Mouse (Mus musculus) liver, adult 2 months (tissue): ENCODE results near the gene Plekhb2.

Source experiments
- CTCF ChIP-seq: fragments of 200-500 bp; IDR thresholded peaks from 2 replicates; pipeline ENCODE4 v1.5.1; 2011; ENCODE audit warnings: low read depth, low read length, control low read depth
- POLR2A ChIP-seq: fragments of 200-500 bp; IDR thresholded peaks from 2 replicates; pipeline ENCODE4 v1.6.1; 2011; ENCODE audit warnings: low read length, control low read depth; ENCODE audit not compliant: insufficient read depth; ENCODE audit errors: extremely low read depth

DNA sequence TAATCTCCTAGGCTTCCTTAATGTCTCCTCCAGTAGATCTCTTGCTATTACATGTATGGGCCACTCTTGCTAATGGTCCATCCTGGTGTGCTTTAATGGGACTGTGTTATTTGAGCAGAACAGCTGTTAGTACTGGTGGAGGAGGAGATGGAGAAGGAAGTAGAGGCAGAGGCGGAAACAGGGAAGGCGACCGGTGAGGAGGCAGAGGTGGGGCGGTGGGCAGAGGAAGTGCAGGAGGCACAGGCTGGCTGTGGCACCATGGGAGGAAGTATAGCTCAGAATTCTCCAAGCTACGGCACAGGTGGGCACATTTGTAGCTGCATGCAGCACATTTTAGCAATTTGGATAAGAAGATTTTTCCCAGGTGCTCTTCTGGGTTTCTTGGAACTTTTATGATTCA lies 23.8 kb downstream of the Plekhb2 start:
- no peak for TF ChIP-seq CTCF
- TF ChIP-seq POLR2A = no peak
